Mouse (Mus musculus) intestine, postnatal 0 days (tissue): ENCODE data around the gene Cyb5r2. TPM values are rescaled to one million over a fixed set of nuclear protein-coding genes. Genes with fewer than 3 reads are reported as not detected.

Experiments
- ATAC-seq: fragments of 200-750 bp; cut with Nextera tagmentation; 2 replicates; pipeline ENCODE4 v1.8.0; 2017; ENCODE audit warnings: mild to moderate bottlenecking, moderate TSS enrichment, moderate library complexity
- H3K27ac ChIP-seq: fragments of 300-500 bp; sonication (generic); 2 replicates; pipeline ENCODE4 v1.5.1; 2014; ENCODE audit warnings: mild to moderate bottlenecking, low read depth, low read length, moderate library complexity
- H3K27me3 ChIP-seq: fragments of 300-500 bp; sonication (generic); replicated peaks from 2 replicates; pipeline ENCODE4 v1.6.1; 2014; ENCODE audit warnings: low read length, mixed read lengths; ENCODE audit not compliant: control insufficient read depth, insufficient read depth
- H3K36me3 ChIP-seq: fragments of 300-500 bp; sonication (generic); 2 replicates; pipeline ENCODE4 v1.6.1; 2014; ENCODE audit warnings: mild to moderate bottlenecking, moderate library complexity; ENCODE audit not compliant: control insufficient read depth, insufficient read depth
- H3K4me1 ChIP-seq: fragments of 300-500 bp; sonication (generic); replicated peaks from 2 replicates; pipeline ENCODE4 v1.6.1; 2014; ENCODE audit warnings: antibody characterized with exemption, low read length, mixed read lengths; ENCODE audit not compliant: control insufficient read depth, insufficient read depth
- H3K4me2 ChIP-seq: fragments of 300-500 bp; sonication (generic); replicated peaks from 2 replicates; pipeline ENCODE4 v1.6.1; 2014; ENCODE audit warnings: low read depth, mild to moderate bottlenecking, moderate library complexity
- H3K4me3 ChIP-seq: fragments of 300-500 bp; sonication (generic); 2 replicates; pipeline ENCODE4 v1.5.1; 2014; ENCODE audit warnings: low read depth, low read length
- H3K9ac ChIP-seq: fragments of 300-500 bp; sonication (generic); 2 replicates; pipeline ENCODE4 v1.6.1; 2014; ENCODE audit warnings: mild to moderate bottlenecking, low read depth, low read length
- H3K9me3 ChIP-seq: fragments of 300-500 bp; sonication (generic); 2 replicates; pipeline ENCODE4 v1.6.1; 2016; ENCODE audit warnings: mixed run types; ENCODE audit not compliant: control insufficient read depth
- CTCF ChIP-seq: sonication (generic); IDR thresholded peaks from 2 replicates; pipeline ENCODE4 v1.5.1; 2016; ENCODE audit warnings: low read depth, mild to moderate bottlenecking, control low read depth, antibody characterized with exemption, moderate library complexity
- WGBS: fragments of 180-500 bp; shearing (Covaris S2); extraction: QIAGEN DNeasy Blood & Tissue Kit; methylation state at CpG from one replicate; pipeline ENCODE4 v1.1.7; 2014; 5-methylcytosine and 5-hydroxymethylcytosine counted together
- polyA plus RNA-seq: library from polyadenylated mRNA; unstranded; fragments of >200 nt; fragmentation: Nextera tagmentation; extraction: Ambion mirVana; gene quantifications from 2 replicates; pipeline ENCODE4 v1.2.1, GENCODE M21; 2015

The Cyb5r2 gene
- polyA plus RNA-seq, 1 experiment from 2014 or later, result 0.13 TPM

GRCm38 (mm10) chr7:107733162-107733561, 24.7 kb downstream of the Cyb5r2 start:
- peak; percentile 39 for TF ChIP-seq CTCF
- Histone ChIP-seq H3K9ac (no peak overlapping the region), H3K27me3 (no peaks in the 10 kb centered on the region), H3K4me1 (no peaks in the 10 kb centered on the region), H3K27ac (no peak overlapping the region), H3K4me2 (no peak overlapping the region), H3K36me3 (peaks cover 40% of the 10 kb centered on the region), H3K9me3 (no peaks in the 10 kb centered on the region), H3K4me3 (no peak overlapping the region)
- ATAC-seq, result no peak
- 75% methylated on average over 2 of the region's 2 CpGs for WGBS

- no peak for TF ChIP-seq CTCF
- Histone ChIP-seq H3K36me3 (peaks cover 50% of the 10 kb centered on the region), H3K4me1 (no peaks in the 10 kb centered on the region), H3K9ac (no peak overlapping the region), H3K4me3 (no peak overlapping the region), H3K27ac (no peak overlapping the region), H3K9me3 (no peaks in the 10 kb centered on the region), H3K4me2 (no peak overlapping the region), H3K27me3 (no peaks in the 10 kb centered on the region)
- no peak for ATAC-seq
- 68% methylated on average over 10 of the region's 10 CpGs for WGBS
Observed at GRCm38 (mm10) chr7:107730587-107730986, 27.2 kb downstream of the Cyb5r2 start.

- Histone ChIP-seq H3K4me3 (no peak overlapping the region), H3K36me3 (peaks cover 78% of the 10 kb centered on the region), H3K27me3 (no peaks in the 10 kb centered on the region), H3K4me1 (no peaks in the 10 kb centered on the region), H3K4me2 (no peak overlapping the region), H3K27ac (no peak overlapping the region), H3K9me3 (no peaks in the 10 kb centered on the region), H3K9ac (no peak overlapping the region)
- 62% methylated on average over 3 of the region's 3 CpGs for WGBS
- no peak for TF ChIP-seq CTCF
- ATAC-seq, result no peak
Observed at GRCm38 (mm10) chr7:107727538-107727937, 30.3 kb downstream of the Cyb5r2 start.

- Histone ChIP-seq H3K4me1 (no peaks in the 10 kb centered on the region), H3K27ac (no peak overlapping the region), H3K27me3 (no peaks in the 10 kb centered on the region), H3K9ac (no peak overlapping the region), H3K4me3 (no peak overlapping the region), H3K9me3 (no peaks in the 10 kb centered on the region), H3K4me2 (no peak overlapping the region), H3K36me3 (peaks cover 81% of the 10 kb centered on the region)
- 89% methylated on average over 4 of the region's 4 CpGs for WGBS
- no peak for TF ChIP-seq CTCF
- ATAC-seq, result no peak
Observed at GRCm38 (mm10) chr7:107722536-107722935, 35.3 kb downstream of the Cyb5r2 start.

- Histone ChIP-seq H3K36me3 (peaks cover 83% of the 10 kb centered on the region), H3K4me3 (no peak overlapping the region), H3K9me3 (no peaks in the 10 kb centered on the region), H3K27me3 (no peaks in the 10 kb centered on the region), H3K4me2 (no peak overlapping the region), H3K27ac (no peak overlapping the region), H3K9ac (no peak overlapping the region), H3K4me1 (no peaks in the 10 kb centered on the region)
- ATAC-seq, result no peak
- no peak for TF ChIP-seq CTCF
- WGBS, result 97% methylated on average over 1 of the region's 1 CpGs
Observed at GRCm38 (mm10) chr7:107720771-107721170, 37.1 kb downstream of the Cyb5r2 start.

- ATAC-seq, result no peak
- no peaks in the 10 kb centered on the region for H3K27me3 ChIP-seq
- no peak overlapping the region for H3K27ac ChIP-seq
- no peaks in the 10 kb centered on the region for H3K9me3 ChIP-seq
- peaks cover 25% of the 10 kb centered on the region for H3K36me3 ChIP-seq
- H3K4me1 ChIP-seq, result no peaks in the 10 kb centered on the region
- H3K4me3 ChIP-seq, result no peak overlapping the region
- TF ChIP-seq CTCF, result no peak
- H3K4me2 ChIP-seq, result no peak overlapping the region
- 88% methylated on average over 5 of the region's 5 CpGs for WGBS
- H3K9ac ChIP-seq, result no peak overlapping the region
Observed at GRCm38 (mm10) chr7:107714067-107714466, 43.8 kb downstream of the Cyb5r2 start.

- Histone ChIP-seq H3K4me1 (no peaks in the 10 kb centered on the region; the same call in 1 of the 2 replicates), H3K4me3 (no peak overlapping the region), H3K9ac (no peak overlapping the region), H3K9me3 (no peaks in the 10 kb centered on the region), H3K4me2 (no peak overlapping the region), H3K36me3 (peaks cover 18% of the 10 kb centered on the region), H3K27ac (no peak overlapping the region), H3K27me3 (no peaks in the 10 kb centered on the region)
- no peak for TF ChIP-seq CTCF
- ATAC-seq, result no peak
- WGBS, result 73% methylated on average over 6 of the region's 6 CpGs
Observed at GRCm38 (mm10) chr7:107712743-107713142, 45.1 kb downstream of the Cyb5r2 start.
